Mouse (Mus musculus) limb, embryonic 13.5 days (tissue): ENCODE results near the gene Avil. TPM values are rescaled to one million over a fixed set of nuclear protein-coding genes. Genes with fewer than 3 reads are reported as not detected.

Experiments
- ATAC-seq: fragments of 200-750 bp; cut with Nextera tagmentation; 2 replicates; pipeline ENCODE4 v1.8.0; 2017; ENCODE audit warnings: low read depth, moderate number of reproducible peaks, moderate TSS enrichment; ENCODE audit not compliant: low FRiP score
- H3K27ac ChIP-seq: fragments of 300-500 bp; sonication (generic); 2 replicates; pipeline ENCODE4 v1.5.1; 2015; ENCODE audit warnings: inconsistent platforms, mild to moderate bottlenecking, moderate library complexity
- H3K27me3 ChIP-seq: fragments of 300-500 bp; sonication (generic); 2 replicates; pipeline ENCODE4 v1.6.1; 2015; ENCODE audit warnings: mild to moderate bottlenecking, inconsistent platforms
- H3K36me3 ChIP-seq: fragments of 300-500 bp; sonication (generic); 2 replicates; pipeline ENCODE4 v1.6.1; 2015; ENCODE audit warnings: inconsistent platforms, mild to moderate bottlenecking, moderate library complexity
- H3K4me1 ChIP-seq: fragments of 300-500 bp; sonication (generic); 2 replicates; pipeline ENCODE4 v1.6.1; 2015; ENCODE audit warnings: inconsistent platforms
- H3K4me2 ChIP-seq: fragments of 300-500 bp; sonication (generic); replicated peaks from 2 replicates; pipeline ENCODE4 v1.6.1; 2015; ENCODE audit warnings: inconsistent platforms, mild to moderate bottlenecking, moderate library complexity
- H3K4me3 ChIP-seq: fragments of 300-500 bp; sonication (generic); 2 replicates; pipeline ENCODE4 v1.5.1; 2015; ENCODE audit warnings: moderate library complexity, mild to moderate bottlenecking, inconsistent platforms
- H3K9ac ChIP-seq: fragments of 300-500 bp; sonication (generic); 2 replicates; pipeline ENCODE4 v1.6.1; 2015; ENCODE audit warnings: mild to moderate bottlenecking, inconsistent platforms
- H3K9me3 ChIP-seq: fragments of 300-500 bp; sonication (generic); 2 replicates; pipeline ENCODE4 v1.6.1; 2016; ENCODE audit warnings: inconsistent platforms
- WGBS: fragments of 180-500 bp; shearing (Covaris S2); methylation state at CpG from one replicate; pipeline ENCODE4 v1.1.7; 2015; 5-methylcytosine and 5-hydroxymethylcytosine counted together
- polyA plus RNA-seq: library from polyadenylated mRNA; unstranded; fragments of >200 nt; fragmentation: Nextera tagmentation; extraction: Ambion mirVana; gene quantifications from 2 replicates; pipeline ENCODE4 v1.2.1, GENCODE M21; 2015

The Avil gene
- polyA plus RNA-seq, 1 experiment from 2014 or later, result 0.56 TPM

GRCm38 (mm10) chr10:126972051-126972725, 28.3 kb upstream of the Avil start:
- Histone ChIP-seq H3K36me3 (no peaks in the 10 kb centered on the region), H3K27me3 (no peaks in the 10 kb centered on the region), H3K4me3 (0 out of 2 replicates have a peak overlapping the region, but pooled peaks have one; percentile 5), H3K9ac (peak overlapping the region; percentile 20; the same call in 1 of the 2 replicates), H3K4me1 (peaks cover 39% of the 10 kb centered on the region), H3K9me3 (no peaks in the 10 kb centered on the region), H3K4me2 (peak overlapping the region; percentile 51), H3K27ac (peak overlapping the region; percentile 86)
- WGBS, result 9% methylated on average over 13 of the region's 13 CpGs
- ATAC-seq, result peak; percentile 89

GRCm38 (mm10) chr10:126972988-126973387, 27.5 kb upstream of the Avil start:
- H3K27me3 ChIP-seq, result no peaks in the 10 kb centered on the region
- peak overlapping the region; percentile 51; the same call in 1 of the 2 replicates for H3K4me2 ChIP-seq
- peak overlapping the region; percentile 86 for H3K27ac ChIP-seq
- 21% methylated on average over 7 of the region's 7 CpGs for WGBS
- peaks cover 45% of the 10 kb centered on the region for H3K4me1 ChIP-seq
- ATAC-seq, result no peak
- no peak overlapping the region for H3K4me3 ChIP-seq
- peak overlapping the region; percentile 20; the same call in 1 of the 2 replicates for H3K9ac ChIP-seq
- no peaks in the 10 kb centered on the region for H3K36me3 ChIP-seq
- no peaks in the 10 kb centered on the region for H3K9me3 ChIP-seq

- no peak overlapping the region for H3K27ac ChIP-seq
- H3K9me3 ChIP-seq, result no peaks in the 10 kb centered on the region
- no peak overlapping the region for H3K4me3 ChIP-seq
- 89% methylated on average over 6 of the region's 6 CpGs for WGBS
- H3K9ac ChIP-seq, result no peak overlapping the region
- H3K27me3 ChIP-seq, result no peaks in the 10 kb centered on the region
- H3K4me2 ChIP-seq, result no peak overlapping the region
- H3K4me1 ChIP-seq, result peaks cover 45% of the 10 kb centered on the region
- no peak for ATAC-seq
- no peaks in the 10 kb centered on the region for H3K36me3 ChIP-seq
Observed at GRCm38 (mm10) chr10:126975706-126976105, 24.8 kb upstream of the Avil start.

- Histone ChIP-seq H3K9ac (no peak overlapping the region), H3K9me3 (no peaks in the 10 kb centered on the region), H3K4me2 (no peak overlapping the region), H3K4me3 (no peak overlapping the region), H3K4me1 (peaks cover 45% of the 10 kb centered on the region), H3K36me3 (no peaks in the 10 kb centered on the region), H3K27me3 (no peaks in the 10 kb centered on the region), H3K27ac (no peak overlapping the region)
- ATAC-seq, result no peak
- WGBS, result 79% methylated on average over 4 of the region's 4 CpGs
Observed at GRCm38 (mm10) chr10:126977076-126977475, 23.4 kb upstream of the Avil start.

- Histone ChIP-seq H3K4me1 (peaks cover 45% of the 10 kb centered on the region), H3K9me3 (no peaks in the 10 kb centered on the region), H3K4me2 (peak within 1 kb of the TSS; percentile 99), H3K36me3 (peaks cover 6% of the 10 kb centered on the region; the same call in 1 of the 2 replicates), H3K27me3 (no peaks in the 10 kb centered on the region), H3K27ac (peak within 1 kb of the TSS; percentile 100), H3K9ac (peak within 1 kb of the TSS; percentile 99), H3K4me3 (peak within 1 kb of the TSS; percentile 96)
- under 1% methylated on average over 51 of the region's 56 CpGs for WGBS
- ATAC-seq, result peak; percentile 93
Observed at GRCm38 (mm10) chr10:126978277-126978994, 22.1 kb upstream of the Avil start, which contains the start of gene Ctdsp2. Gene Ctdsp2, plus strand, starts transcription at chr10:126978717.

GRCm38 (mm10) chr10:126979121-126979635, 21.3 kb upstream of the Avil start:
- Histone ChIP-seq H3K4me2 (peak overlapping the region; percentile 99), H3K9ac (peak overlapping the region; percentile 99), H3K9me3 (no peaks in the 10 kb centered on the region), H3K36me3 (peaks cover 13% of the 10 kb centered on the region; the same call in 1 of the 2 replicates), H3K27me3 (no peaks in the 10 kb centered on the region), H3K27ac (peak overlapping the region; percentile 100), H3K4me1 (peaks cover 51% of the 10 kb centered on the region), H3K4me3 (peak overlapping the region; percentile 96)
- ATAC-seq, result no peak
- WGBS, result 0% methylated on average over 47 of the region's 62 CpGs

GRCm38 (mm10) chr10:126979636-126980151, 20.8 kb upstream of the Avil start:
- Histone ChIP-seq H3K4me1 (peaks cover 57% of the 10 kb centered on the region), H3K9ac (peak overlapping the region; percentile 99), H3K4me2 (peak overlapping the region; percentile 99), H3K27me3 (no peaks in the 10 kb centered on the region), H3K9me3 (no peaks in the 10 kb centered on the region), H3K27ac (peak overlapping the region; percentile 100), H3K36me3 (peaks cover 14% of the 10 kb centered on the region; the same call in 1 of the 2 replicates), H3K4me3 (peak overlapping the region; percentile 96)
- WGBS, result under 1% methylated on average over 55 of the region's 57 CpGs
- no peak for ATAC-seq

GRCm38 (mm10) chr10:126980221-126980932, 20.1 kb upstream of the Avil start:
- ATAC-seq, result no peak; the same call in 1 of the 2 replicates
- under 1% methylated on average over 16 of the region's 16 CpGs for WGBS
- Histone ChIP-seq H3K27me3 (no peaks in the 10 kb centered on the region), H3K4me1 (peaks cover 61% of the 10 kb centered on the region), H3K4me3 (peak overlapping the region; percentile 96), H3K9me3 (no peaks in the 10 kb centered on the region), H3K36me3 (peaks cover 17% of the 10 kb centered on the region; the same call in 1 of the 2 replicates), H3K4me2 (peak overlapping the region; percentile 99), H3K9ac (peak overlapping the region; percentile 99), H3K27ac (peak overlapping the region; percentile 100)

GRCm38 (mm10) chr10:126980933-126981530, 19.5 kb upstream of the Avil start:
- Histone ChIP-seq H3K27ac (peak overlapping the region; percentile 100), H3K9ac (peak overlapping the region; percentile 99), H3K36me3 (peaks cover 17% of the 10 kb centered on the region; the same call in 1 of the 2 replicates), H3K27me3 (no peaks in the 10 kb centered on the region), H3K9me3 (no peaks in the 10 kb centered on the region), H3K4me2 (peak overlapping the region; percentile 99), H3K4me3 (peak overlapping the region; percentile 96), H3K4me1 (peaks cover 63% of the 10 kb centered on the region)
- 9% methylated on average over 11 of the region's 11 CpGs for WGBS
- ATAC-seq, result no peak

GRCm38 (mm10) chr10:126981746-126982145, 18.8 kb upstream of the Avil start:
- Histone ChIP-seq H3K36me3 (peaks cover 17% of the 10 kb centered on the region; the same call in 1 of the 2 replicates), H3K4me2 (peak overlapping the region; percentile 99), H3K4me1 (peaks cover 69% of the 10 kb centered on the region), H3K27ac (no peak overlapping the region), H3K9me3 (no peaks in the 10 kb centered on the region), H3K4me3 (peak overlapping the region; percentile 96), H3K27me3 (no peaks in the 10 kb centered on the region), H3K9ac (peak overlapping the region; percentile 99)
- WGBS, result 51% methylated on average over 3 of the region's 3 CpGs
- no peak for ATAC-seq

- Histone ChIP-seq H3K4me3 (peak overlapping the region; percentile 96), H3K4me2 (peak overlapping the region; percentile 99), H3K27me3 (no peaks in the 10 kb centered on the region), H3K36me3 (peaks cover 18% of the 10 kb centered on the region; the same call in 1 of the 2 replicates), H3K27ac (peak overlapping the region; percentile 23), H3K4me1 (peaks cover 77% of the 10 kb centered on the region), H3K9ac (peak overlapping the region; percentile 99), H3K9me3 (no peaks in the 10 kb centered on the region)
- WGBS, result 40% methylated on average over 14 of the region's 14 CpGs
- no peak for ATAC-seq
Observed at GRCm38 (mm10) chr10:126983193-126983725, 17.2 kb upstream of the Avil start.
